Mouse (Mus musculus) ES-Bruce4 (cell line): Measurements from ENCODE around the gene Pbx1.

Experiments used
- CTCF ChIP-seq: IDR thresholded peaks from one replicate; pipeline ENCODE4 v1.8.1; 2011; ENCODE audit warnings: low read depth, low read length
- EP300 ChIP-seq: IDR thresholded peaks from 2 replicates; pipeline ENCODE4 v1.6.1; 2011; ENCODE audit warnings: low read depth, low read length; ENCODE audit not compliant: insufficient read depth
- POLR2A ChIP-seq: IDR thresholded peaks from one replicate; pipeline ENCODE4 v1.8.1; 2011; ENCODE audit warnings: low read length; ENCODE audit not compliant: insufficient read depth

- TF ChIP-seq CTCF, result no peak
- no peak for TF ChIP-seq POLR2A
- no peak for TF ChIP-seq EP300
These were observed 138.4 kb downstream of the Pbx1 start for GRCm38 (mm10) chr1:168293673-168294072.
